Mouse (Mus musculus) embryonic stem cell, embryonic (primary cell): ENCODE results near the gene Cldn10.

ENCODE experiments used
- CTCF ChIA-PET, 4 experiments: fragments of 300-600 bp in 2 of 4; fragments of 350-600 bp in 2 of 4; sonication (Branson Sonifier 250); formaldehyde crosslinking; loops; one replicate each; lab custom pipeline; 2022; ENCODE audit warnings: inconsistent platforms in 2 of 4; lab: Charles Lee
- POLR2A ChIA-PET, 4 experiments: fragments of 300-600 bp in 2 of 4; fragments of 350-600 bp in 2 of 4; sonication (Branson Sonifier 250); formaldehyde crosslinking; loops; one replicate each; lab custom pipeline; 2022; ENCODE audit warnings: antibody characterized with exemption in 4 of 4, inconsistent platforms in 1 of 4; lab: Charles Lee

The Cldn10 gene

GRCm38 (mm10) chr14:118907592-118907991, 119.9 kb downstream of the Cldn10 start:
- ChIA-PET POLR2A (interaction anchor here in 2 of 4 experiments (0.8 to 0.9 kb wide), 2 partner anchors 52 to 55 kb away, joined by 3 read pairs; no protein-coding TSS in a partner anchor), CTCF (no interaction called here)

DNA sequence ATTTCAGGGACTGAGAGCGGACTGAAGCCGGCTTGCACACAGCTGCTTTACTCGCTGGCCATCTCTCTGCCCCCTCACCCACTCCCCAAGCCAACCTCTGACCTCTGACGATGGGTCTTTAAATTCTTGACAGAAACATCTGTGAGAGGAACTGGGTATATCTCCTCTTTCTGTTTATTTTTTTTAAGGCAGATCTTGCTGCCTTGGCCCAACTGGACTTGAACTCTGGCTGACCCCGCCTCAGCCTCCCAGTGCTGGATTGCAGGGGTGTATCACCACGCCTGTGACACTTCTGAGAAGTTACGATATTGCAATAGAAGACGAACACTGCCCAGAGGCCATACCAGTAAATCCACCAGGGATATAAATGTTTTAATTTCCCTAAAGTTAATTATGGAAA, 122.2 kb downstream of the Cldn10 start:
- ChIA-PET POLR2A (no interaction called here), CTCF (no interaction called here)

- ChIA-PET POLR2A (no interaction called here), CTCF (interaction anchor here in 1 of 4 experiments (0.6 kb wide), 1 partner anchor 75 kb away, joined by 3 read pairs; no protein-coding TSS in a partner anchor)
Measured at GRCm38 (mm10) chr14:118910332-118911222, 122.9 kb downstream of the Cldn10 start.

GRCm38 (mm10) chr14:118911521-118911920, 123.8 kb downstream of the Cldn10 start:
- CTCF ChIA-PET, result no interaction called here
- POLR2A ChIA-PET, result no interaction called here

DNA sequence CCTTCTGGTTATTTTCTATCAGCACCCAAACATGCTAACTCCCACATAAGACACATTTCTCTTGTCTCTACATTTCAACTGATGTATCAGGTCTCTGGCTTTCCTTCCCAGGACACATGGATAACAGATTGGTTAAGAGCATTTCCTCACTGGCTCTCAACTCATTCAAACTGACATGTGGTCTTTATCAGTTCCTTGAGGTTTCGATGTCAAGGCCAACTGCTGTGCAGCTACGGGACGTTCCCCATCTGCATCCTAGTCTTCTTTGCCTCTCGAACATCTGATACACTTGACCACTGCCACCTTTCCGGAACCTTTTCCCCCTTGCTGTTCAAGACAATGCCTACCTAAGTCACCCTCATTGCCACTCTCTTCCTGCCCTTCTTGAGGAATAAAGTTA, 125.9 kb downstream of the Cldn10 start:
- CTCF ChIA-PET, result no interaction called here
- POLR2A ChIA-PET, result interaction anchor here in 2 of 4 experiments (0.6 to 2.3 kb wide), 2 partner anchors 11 to 1861 kb away, joined by 3 to 7 read pairs; partner anchors contain the start of gene Dzip1 (in 1 of the 2)

DNA sequence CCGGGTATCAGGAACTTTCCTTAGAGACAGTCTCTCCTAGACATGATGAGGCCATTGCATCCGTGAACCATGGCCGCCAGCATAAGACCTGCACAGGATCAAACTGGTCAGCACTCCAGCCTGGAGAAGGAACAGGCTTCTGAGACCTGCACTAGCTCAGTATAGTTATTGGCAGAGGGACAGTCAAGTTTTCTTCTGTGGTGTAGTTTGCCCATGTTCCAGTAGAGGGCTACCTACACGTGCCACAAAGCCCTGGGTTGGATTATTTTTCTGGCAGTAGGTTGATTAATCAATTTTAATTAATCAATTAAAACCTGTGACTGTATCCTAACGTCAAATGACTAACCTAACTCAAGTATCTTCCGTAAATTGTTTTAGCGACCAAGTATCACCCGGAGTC, 131.3 kb downstream of the Cldn10 start:
- POLR2A ChIA-PET, result interaction anchor here in 2 of 4 experiments (1.0 to 1.5 kb wide), 2 partner anchors 15 to 19 kb away, joined by 3 to 4 read pairs; partner anchors contain the start of gene Dnajc3 (in 1 of the 2)
- CTCF ChIA-PET, result interaction anchor here (0.5 to 1.3 kb wide), 10 partner anchors 13 to 1513 kb away, joined by 3 to 5 read pairs (median 3); no protein-coding TSS in a partner anchor

DNA sequence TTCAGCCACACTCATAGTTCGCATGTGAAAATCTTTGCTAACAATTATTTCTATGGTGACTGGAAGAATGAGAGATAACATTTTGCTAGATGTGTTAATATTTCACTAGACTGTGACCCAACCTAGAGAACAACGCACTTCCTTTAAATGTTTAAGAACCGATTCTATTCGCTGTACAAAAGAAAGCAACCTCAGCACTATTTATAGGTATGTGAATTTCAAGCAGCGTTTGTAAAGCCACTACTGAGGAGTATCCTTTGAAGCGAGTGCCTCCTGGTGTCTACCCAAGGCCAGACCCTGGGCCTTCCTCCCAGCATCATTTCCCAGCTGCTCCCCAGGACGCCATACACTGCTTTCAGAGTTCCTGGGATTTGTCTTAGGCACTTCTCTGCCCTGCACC, 132.9 kb downstream of the Cldn10 start:
- POLR2A ChIA-PET, result interaction anchor here in 1 of 4 experiments (0.6 kb wide), 1 partner anchor 45 kb away, joined by 3 read pairs; no protein-coding TSS in a partner anchor
- CTCF ChIA-PET, result interaction anchor here in 2 of 4 experiments (0.9 to 1.6 kb wide), 2 partner anchors 11 to 101 kb away, joined by 3 read pairs; no protein-coding TSS in a partner anchor

DNA sequence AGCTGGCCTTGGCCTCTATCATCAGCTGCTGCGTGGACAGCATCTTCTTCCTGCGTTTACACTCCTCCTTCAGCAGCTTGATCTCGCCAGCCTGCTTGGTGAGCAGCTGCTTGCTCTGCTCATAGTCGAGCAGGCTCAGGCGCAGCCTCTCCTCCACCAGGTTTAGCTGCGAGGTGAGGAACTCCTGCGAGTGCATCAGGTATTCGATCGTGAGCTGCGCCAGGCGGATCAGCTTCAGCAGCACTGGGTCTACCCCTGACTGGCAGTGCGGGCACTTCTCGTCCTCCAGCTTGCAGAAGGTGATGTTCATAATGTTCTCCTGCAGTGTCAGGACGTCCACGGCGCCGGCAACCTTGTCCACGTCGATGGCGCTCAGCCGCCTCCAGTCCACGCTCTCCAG, 134.5 kb downstream of the Cldn10 start:
- CTCF ChIA-PET, result interaction anchor here in 1 of 4 experiments (0.9 kb wide), 1 partner anchor 102 kb away, joined by 4 read pairs; no protein-coding TSS in a partner anchor
- POLR2A ChIA-PET, result interaction anchor here in 1 of 4 experiments (1.1 to 1.6 kb wide), 2 partner anchors 15 to 55 kb away, joined by 3 to 4 read pairs; partner anchors contain the start of gene Dnajc3

DNA sequence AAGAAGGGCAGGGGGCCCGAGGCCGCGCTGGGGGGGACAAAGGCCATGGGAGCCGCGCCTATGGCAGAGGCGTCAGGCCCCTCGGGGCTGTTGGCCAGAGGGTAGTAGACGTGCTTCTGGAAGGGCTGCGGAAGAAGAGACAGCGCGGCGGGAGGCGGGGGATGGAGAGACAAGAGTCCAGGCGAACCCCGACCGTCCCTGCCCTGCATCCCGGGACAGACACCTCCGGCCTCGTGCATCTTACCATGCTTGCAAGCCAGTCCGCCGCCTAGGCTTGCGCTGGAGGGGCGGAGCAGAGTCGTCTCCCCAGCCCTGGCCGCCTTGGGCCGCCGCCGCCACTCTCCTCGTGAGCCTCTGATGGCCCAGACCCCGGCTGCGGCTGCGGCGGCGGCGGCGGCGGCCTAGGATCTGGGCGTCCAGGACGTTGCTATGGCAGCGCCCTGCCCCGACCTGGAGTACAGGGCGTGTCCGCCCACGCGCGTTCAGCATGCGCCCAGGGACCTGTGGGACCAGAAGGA, 135.0 kb downstream of the Cldn10 start:
- CTCF ChIA-PET, result interaction anchor here in 1 of 4 experiments (0.9 kb wide), 1 partner anchor 103 kb away, joined by 4 read pairs; no protein-coding TSS in a partner anchor
- POLR2A ChIA-PET, result interaction anchor here in 1 of 4 experiments (1.1 to 1.6 kb wide), 2 partner anchors 15 to 54 kb away, joined by 3 to 4 read pairs; partner anchors contain the start of gene Dnajc3
